Mouse (Mus musculus) naive thymus-derived CD4-positive, alpha-beta T cell, adult 2 months (primary cell): Measurements from ENCODE around the gene Uts2b.

Experiments
- DNase-seq: peaks from one replicate; pipeline ENCODE4 v3.0.0-alpha.2; 2011; ENCODE audit warnings: low read depth

Gene Uts2b

DNA sequence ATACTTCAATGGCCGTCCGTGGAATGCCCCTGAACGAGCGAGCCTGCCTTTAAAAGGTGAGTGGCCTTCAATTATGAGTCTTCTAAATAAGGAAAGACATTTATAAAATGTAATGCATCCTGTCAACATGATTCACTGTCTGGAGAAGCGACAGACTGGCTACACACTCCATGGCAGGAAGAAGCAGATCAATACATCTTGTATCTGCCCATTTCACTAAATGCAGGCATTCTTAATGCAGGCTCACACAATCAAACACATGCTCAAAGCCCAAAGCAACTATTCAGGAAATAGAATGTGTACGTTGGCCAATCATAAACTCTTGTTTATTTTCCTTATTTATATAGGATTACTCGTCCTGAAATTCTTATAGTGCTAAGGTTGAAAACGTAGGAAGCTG, at the start of gene Uts2b:
Gene Uts2b, minus strand, starts transcription at position 49 of the 400 bp plus-strand sequence.
- DNase-seq: no peak

DNA sequence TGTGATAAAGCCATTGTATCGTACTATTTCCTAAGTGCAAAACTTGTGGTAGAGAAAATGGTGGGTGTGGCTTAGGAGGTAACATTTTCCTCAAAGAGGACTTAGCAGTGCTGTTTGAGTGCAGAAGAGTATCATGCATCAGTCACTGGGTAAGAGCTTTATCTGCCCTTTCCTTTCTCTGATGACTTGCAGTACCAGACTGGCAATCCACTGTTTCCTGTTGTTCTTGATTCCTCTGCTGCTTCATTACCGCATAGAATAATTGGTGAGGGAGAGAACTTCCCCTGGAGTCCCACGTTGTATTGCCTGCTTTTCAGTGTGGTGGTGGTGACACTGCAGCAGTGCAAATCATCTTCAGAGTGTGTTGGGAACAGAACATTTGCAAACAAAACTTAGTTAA, 47.6 kb upstream of the Uts2b start:
- DNase-seq: no peak

- no peak for DNase-seq
Observed at GRCm38 (mm10) chr16:27416937-27417584, 47.0 kb upstream of the Uts2b start.

DNA sequence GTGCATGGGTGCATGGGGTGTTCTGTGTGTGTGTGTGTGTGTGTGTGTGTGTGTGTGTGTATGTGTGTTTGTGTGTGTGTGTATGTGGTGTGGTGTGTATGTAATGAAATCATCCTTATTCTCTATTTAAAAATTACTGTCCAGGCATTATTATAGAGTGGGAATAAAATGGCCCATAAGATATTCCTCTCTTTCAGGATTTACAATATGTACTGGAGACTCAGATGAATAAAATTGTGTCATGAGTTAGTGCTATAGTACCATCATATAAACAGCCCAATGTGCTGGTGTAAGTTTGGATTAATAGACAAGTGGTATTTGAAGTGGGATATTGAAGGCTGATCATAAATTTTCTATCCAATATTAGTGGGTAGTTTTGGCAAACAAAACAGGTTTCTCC, 34.1 kb upstream of the Uts2b start:
- no peak for DNase-seq

GRCm38 (mm10) chr16:27401579-27401978, 31.5 kb upstream of the Uts2b start:
- DNase-seq: no peak

DNA sequence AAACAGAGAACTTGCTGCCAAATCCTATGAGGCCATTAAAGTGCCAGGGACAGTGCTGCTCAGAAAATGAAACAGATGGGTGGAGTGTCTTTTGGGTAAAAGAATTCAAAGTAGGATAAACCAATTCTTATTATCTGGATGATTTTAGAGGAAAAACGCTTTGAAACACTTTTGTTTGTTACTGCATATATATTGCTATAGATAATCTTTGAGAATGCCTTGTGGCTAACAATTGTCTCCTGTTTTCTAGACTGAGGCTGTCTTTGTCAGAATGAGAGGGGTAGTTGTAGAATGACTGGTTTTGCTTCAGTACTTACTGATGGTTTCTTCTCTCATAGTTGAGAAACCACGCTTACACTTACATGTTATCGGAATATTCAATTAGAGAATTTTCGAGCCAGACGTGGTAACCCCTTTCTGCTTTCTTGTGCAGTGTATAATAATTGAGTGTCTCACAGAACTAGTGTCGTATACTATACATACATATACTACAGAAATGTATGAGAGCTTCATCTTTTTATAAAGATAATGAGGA, 29.7 kb upstream of the Uts2b start:
- no peak for DNase-seq

DNA sequence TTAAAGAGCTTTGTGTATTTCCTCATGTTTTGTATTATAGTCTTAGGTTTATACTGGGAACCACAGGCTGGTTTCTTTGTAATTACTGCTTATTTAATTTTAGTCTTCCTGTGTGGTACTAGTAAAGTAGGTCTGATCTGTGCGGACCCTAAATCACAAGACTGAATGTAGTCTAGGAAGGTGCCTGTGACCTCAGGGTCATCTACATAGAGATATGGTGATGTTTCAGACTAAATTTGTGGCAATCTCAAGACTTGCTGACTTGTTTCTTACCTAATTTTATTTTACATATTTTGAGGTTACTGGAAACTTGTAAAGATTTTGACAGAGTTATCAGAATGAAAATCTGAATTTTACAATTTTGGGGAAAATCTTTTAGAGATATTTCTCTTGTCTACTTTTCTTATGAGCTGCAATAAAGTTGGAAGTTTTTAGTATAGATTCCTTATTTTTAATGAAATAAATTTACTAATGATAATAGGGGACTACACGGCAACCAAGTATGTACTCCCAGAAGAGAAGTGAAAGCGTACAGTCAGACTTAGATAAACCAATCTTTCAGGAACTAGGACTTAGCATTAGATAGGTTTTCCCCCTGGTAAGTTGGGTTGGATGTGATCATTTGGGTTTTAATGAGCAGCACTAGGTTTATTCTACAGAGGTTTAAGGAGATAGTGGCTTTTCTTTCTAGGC, 29.1 kb upstream of the Uts2b start:
- no peak for DNase-seq

GRCm38 (mm10) chr16:27396951-27397350, 26.9 kb upstream of the Uts2b start:
- DNase-seq: no peak

- DNase-seq: no peak
Observed at GRCm38 (mm10) chr16:27395251-27396037, 25.4 kb upstream of the Uts2b start.

GRCm38 (mm10) chr16:27391845-27392244, 21.8 kb upstream of the Uts2b start:
- DNase-seq: no peak

DNA sequence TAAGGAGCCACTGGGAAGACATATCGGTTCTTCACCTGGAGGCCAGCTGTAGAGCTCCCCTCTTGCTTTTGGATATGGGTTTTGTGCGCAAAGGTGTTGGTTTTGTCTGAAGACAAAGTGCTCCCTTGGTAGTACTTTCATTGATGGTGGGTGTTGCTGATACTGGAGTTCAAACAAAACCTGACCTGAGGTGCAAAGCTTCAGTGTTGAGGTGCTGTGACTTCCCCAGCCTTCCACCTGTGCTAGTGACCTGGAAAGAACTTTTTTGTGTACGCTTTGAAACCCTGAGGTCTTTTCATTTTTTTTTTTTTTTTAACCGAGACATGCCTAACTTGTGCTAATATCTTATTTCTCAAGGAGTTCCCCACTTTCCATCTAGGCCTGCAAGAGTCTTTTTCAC, 20.3 kb upstream of the Uts2b start:
- DNase-seq: no peak

DNA sequence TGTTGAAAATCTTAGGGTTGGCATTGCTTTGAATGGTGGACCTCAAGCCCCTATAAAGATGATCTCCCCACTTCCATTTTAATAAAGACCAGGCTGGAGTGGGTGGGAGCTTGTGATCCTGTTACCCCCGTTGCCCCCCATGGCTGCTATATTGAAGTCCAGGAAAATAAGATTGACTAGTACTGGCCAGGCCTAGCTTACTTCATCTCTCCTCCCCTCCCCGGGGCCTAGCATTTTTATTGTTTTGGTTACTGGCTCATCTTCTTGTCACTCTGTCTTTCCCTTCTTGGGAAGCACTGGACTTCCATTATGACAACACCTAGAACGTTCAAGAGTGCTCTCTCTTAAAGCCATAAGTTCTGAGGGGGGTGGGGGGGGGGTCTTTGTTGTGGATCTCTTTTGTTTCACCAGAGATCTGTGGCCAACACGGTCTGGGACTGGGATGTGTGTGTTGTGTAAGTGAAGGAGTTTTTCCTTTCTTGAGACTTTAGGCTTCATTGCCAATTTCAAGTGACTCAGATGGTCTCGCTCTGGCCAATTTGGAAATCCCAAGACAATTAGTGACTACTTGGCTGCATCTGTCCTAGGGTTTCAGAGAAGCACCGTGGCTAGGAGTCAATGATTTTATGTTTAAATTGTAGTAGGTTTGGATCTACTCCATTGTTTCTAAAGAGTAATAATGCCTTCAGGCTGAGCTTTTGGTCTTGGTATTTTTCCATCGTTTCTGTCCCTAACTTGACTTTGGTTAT, 19.7 kb upstream of the Uts2b start:
- DNase-seq: peak; percentile 22

GRCm38 (mm10) chr16:27388761-27389451, 18.9 kb upstream of the Uts2b start, which contains the start of gene Ccdc50:
Ccdc50 (plus strand) TSS chr16:27388869.
- peak; percentile 55 for DNase-seq

GRCm38 (mm10) chr16:27387634-27388611, 17.9 kb upstream of the Uts2b start:
- DNase-seq: peak; percentile 38

DNA sequence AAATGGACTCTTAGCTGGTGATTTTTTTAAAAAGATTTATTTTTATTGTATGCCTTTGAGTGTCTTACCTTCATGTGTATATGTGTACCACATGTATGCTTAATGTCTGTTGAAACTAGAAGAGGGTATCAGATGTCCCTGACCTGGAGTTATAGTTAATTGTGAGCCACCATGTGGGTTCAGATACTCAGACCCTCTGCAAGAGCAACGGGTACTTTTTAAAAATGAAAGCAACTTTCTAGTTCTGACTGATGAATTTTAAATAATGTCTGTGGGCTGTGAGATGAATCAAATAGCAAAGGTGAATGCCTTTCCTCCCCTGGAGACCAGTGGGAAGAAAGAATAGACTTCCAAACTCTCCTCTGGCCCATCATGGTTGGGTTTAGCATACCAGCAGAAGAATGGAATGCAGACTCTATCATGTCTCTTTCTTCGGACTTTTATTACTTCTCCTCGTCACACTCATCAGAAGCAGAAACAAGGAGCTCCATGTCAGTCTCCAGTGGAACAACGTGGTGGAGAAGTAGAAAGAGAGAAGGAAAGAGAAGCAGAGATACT, 16.9 kb upstream of the Uts2b start:
- no peak for DNase-seq

GRCm38 (mm10) chr16:27385649-27386048, 15.6 kb upstream of the Uts2b start:
- no peak for DNase-seq

- no peak for DNase-seq
Observed at GRCm38 (mm10) chr16:27384893-27385603, 15.0 kb upstream of the Uts2b start.

DNA sequence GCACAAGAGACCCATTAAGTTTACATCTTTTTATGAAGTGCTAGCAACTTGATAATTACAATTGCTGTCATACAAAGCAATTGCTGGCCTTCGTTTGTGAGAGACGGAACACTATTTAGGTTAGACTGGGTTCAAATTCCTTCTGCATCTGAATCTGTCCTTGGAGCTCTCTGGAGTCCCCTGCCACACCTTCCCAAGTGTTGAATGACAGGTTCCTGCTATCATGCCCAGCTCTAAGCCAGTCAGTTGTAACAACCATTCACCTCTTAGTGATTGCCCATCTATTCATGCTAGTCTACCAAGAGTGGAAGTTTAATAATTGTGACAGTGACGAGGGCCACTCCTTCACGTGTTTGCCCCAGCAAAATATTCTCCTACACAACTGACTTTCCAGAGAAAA, 12.2 kb upstream of the Uts2b start:
- no peak for DNase-seq

- DNase-seq: no peak
Observed at GRCm38 (mm10) chr16:27376556-27376955, 6.5 kb upstream of the Uts2b start.
